Mouse (Mus musculus): ENCODE results near the gene Antxr2.

Gene Antxr2

DNA sequence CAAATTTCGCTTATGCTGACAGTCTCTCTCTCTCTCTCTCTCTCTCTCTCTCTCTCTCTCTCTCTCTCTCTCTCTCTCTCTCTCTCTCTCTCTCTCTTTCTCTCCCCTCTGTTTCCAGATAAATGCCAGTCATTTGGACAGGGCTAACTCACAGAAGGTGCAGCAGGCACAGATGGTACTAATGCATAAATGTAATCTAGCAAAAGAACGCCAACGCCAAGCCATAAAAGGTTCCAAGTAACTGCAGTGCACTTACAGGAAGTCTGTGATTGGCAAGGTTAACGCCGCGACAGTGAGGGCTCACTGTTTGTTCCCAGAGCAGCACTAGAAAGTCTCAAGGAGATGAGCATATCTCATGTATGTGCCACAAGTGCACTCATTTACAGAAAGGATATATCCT, 123.4 kb downstream of the Antxr2 start:
- DNase-seq (ENCODE audit: low spot score) = no peak

DNA sequence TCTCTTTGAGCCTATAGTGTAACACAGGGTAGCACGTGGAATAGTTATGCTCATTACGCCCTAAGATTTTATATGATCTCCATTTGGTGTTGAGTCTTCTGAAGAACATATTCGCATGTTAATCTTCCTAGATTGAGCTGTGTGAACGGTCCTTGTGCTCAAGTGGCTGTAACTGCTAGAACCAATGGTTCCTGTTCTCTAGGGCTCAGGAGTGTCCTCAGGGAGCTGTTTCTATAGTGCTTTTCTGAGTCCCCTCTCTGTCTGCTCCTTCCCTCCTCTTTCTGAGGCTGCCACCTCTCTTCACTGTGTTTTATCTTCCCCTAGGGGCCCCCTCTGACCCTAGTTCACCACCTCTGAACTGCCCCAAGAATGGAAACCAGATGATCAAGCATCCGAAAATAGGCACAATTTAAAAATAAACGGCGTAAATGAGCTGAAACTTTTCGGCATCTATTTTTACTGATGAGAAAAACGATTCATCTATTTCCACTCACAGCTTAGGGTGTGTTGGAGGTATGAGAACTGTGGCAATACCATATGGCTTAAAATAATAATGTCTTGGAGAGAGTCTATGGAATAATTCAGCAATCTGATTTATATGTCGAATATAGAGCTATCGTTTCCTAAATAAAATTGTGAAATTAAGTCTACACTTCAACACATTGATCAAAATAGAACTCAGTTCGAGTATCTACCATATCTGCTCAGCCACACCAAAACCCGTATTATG, 124.1 kb downstream of the Antxr2 start:
- no peak for DNase-seq (ENCODE audit: low spot score)

DNA sequence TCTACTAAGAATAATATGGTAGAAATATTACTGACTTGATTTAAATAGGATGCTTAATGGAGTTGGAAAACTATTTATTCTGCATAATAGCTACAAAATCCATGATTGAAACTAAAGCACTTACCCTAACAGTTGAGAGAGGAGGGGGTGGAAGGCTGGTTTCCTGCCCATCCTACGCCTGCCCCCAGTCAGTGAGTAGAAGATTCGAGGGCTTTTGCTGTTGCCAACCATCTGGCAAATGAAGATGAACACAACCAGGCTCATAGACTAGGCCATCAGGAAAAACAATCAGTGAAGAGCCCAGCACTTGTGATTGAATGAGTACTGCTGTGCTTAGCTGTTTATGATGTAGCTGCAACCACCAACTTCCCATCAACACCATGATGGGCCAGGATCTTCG, 125.0 kb downstream of the Antxr2 start:
- DNase-seq (ENCODE audit: low spot score) = no peak

DNA sequence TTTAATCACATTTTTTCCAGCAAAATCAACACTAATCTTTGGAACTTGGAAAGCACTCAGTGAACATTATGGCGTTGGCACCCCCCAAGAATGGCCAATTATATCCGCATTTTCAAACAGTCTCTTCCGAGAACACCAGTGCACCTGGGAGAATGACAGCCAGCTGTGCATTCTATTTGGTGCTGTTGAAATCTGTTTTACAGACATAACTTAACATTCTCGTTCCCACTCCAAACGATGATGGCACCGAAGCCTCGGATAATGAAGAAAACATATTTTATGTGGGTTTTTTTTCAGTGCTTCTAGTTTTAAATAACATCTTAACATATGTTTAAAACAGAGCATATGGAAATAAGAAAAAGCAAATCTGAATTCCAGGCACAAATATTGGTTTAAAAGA, 129.7 kb downstream of the Antxr2 start:
- DNase-seq (ENCODE audit: low spot score) = no peak

GRCm38 (mm10) chr5:97899321-97899720, 131.5 kb downstream of the Antxr2 start:
- no peak for DNase-seq (ENCODE audit: low spot score)

GRCm38 (mm10) chr5:97885427-97885826, 145.4 kb downstream of the Antxr2 start:
- DNase-seq (ENCODE audit: low spot score) = no peak

- no peak for DNase-seq (ENCODE audit: low spot score)
Measured at GRCm38 (mm10) chr5:97884110-97884509, 146.7 kb downstream of the Antxr2 start.

DNA sequence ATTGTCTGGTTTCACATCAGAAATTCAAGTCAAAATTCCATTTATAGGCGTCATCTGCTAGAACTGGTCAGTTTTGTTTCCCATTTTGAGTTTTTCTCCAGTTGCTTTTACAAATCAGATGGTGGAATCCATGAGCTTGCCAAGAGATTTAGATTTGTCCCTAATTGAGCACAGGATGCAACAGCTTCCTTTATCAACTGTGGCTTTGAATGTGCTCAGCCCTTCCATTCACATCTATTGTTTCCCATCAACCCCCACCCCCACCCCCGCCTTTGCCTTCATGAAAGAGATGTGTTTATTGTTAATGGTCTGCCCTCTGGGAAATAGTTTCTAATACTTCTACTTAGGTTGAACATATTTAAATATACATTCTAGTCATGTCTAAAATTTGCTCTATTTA, 149.4 kb downstream of the Antxr2 start:
- no peak for DNase-seq (ENCODE audit: low spot score)

DNA sequence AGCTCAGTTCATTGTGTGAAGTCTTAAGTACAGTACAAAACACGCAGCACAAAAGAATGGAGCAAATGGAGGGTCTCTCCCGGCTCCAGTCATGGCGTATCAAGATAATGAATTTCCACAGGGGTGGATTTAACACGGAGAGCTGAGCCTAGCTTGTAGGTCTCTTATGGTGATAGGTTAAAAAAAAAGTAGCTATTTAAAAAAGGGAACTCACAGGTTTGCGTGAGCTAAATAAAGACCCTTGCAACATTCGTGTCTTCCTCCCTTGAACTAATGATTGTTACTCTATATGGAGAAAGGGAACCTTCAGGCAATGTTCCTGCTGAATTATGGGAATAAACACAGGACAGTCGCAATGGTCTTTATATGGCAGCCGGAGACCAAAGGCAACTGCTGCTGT, 150.7 kb downstream of the Antxr2 start:
- no peak for DNase-seq (ENCODE audit: low spot score)

DNA sequence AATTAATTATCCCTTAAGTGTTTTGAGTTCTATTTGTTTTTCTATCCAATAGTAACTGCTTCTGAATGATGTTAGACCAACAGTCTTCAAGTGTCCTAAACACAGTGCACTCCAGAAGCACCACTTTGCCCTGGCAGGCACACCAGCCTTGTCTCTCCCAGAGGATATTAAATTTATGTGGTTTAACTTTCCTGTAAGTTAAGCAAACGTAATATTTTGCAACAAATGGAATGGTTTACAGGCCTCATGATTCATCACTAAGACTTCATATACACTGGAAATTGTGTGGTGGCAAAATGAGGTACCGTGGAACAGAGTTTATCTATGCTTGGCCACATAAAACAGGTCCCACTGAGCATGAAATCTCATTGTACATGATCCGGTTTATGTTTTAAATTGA, 152.0 kb downstream of the Antxr2 start:
- no peak for DNase-seq (ENCODE audit: low spot score)

DNA sequence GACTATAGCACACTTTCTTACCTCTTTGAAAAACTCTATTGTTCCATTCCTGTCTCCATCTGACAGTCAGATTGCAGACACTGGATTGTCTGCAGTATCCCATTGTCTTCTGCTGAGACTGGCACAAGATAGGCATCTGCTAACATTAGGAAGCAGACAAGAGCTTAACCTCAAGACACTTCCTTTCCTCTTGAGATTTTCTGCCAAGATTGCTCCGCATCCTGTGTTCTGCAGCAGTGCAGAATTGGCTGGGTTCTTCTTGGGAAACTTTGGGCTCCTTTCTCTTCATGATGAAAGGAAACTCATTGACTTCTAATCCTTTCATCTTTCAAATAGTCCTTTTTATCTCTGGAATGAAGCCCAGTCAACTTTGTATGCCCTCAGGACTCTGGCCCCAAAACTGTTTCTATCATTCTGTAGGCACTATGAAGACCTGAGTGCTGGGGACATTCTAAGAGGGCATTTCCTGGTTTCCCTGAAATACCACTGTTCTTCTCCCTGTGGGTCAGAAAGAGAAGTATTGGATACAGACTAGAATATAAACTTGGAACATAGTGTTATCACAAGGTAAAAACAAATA, 152.5 kb downstream of the Antxr2 start:
- no peak for DNase-seq (ENCODE audit: low spot score)

DNA sequence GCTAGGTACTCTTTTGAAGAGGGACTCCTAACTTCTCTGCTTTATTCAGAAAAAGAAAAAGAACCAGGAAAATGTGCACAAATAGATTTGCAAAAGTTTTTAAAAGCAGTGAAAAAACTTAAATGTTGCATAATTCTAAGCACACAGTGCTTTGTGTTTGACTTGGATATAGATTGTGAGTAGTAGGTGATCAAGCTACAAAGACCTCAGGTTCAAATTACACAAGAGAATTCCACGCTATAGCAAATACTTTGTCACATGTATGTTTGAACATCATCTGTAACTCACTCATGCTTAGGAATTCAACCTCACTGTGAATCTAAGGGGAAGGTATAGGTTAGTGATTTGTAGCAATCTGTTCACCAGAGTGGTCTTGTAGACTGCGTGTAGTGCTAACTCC, 153.9 kb downstream of the Antxr2 start:
- no peak for DNase-seq (ENCODE audit: low spot score)

GRCm38 (mm10) chr5:97867921-97868320, 162.9 kb downstream of the Antxr2 start:
- DNase-seq (ENCODE audit: low spot score) = no peak

GRCm38 (mm10) chr5:97866975-97867374, 163.9 kb downstream of the Antxr2 start:
- DNase-seq (ENCODE audit: low spot score) = no peak

GRCm38 (mm10) chr5:97857101-97857500, 173.7 kb downstream of the Antxr2 start:
- DNase-seq (ENCODE audit: low spot score) = no peak

GRCm38 (mm10) chr5:97851981-97852748, 178.7 kb downstream of the Antxr2 start:
- DNase-seq (ENCODE audit: low spot score) = no peak

GRCm38 (mm10) chr5:97847204-97847895, 183.5 kb downstream of the Antxr2 start:
- no peak for DNase-seq (ENCODE audit: low spot score)

GRCm38 (mm10) chr5:97846503-97846902, 184.3 kb downstream of the Antxr2 start:
- no peak for DNase-seq (ENCODE audit: low spot score)

GRCm38 (mm10) chr5:97842016-97842415, 188.8 kb downstream of the Antxr2 start:
- DNase-seq (ENCODE audit: low spot score) = no peak

- no peak for DNase-seq (ENCODE audit: low spot score)
Measured at GRCm38 (mm10) chr5:97839924-97840279, 190.9 kb downstream of the Antxr2 start.

GRCm38 (mm10) chr5:97839271-97839923, 191.4 kb downstream of the Antxr2 start:
- DNase-seq (ENCODE audit: low spot score) = no peak

- DNase-seq (ENCODE audit: low spot score) = no peak
Measured at GRCm38 (mm10) chr5:97837333-97837732, 193.5 kb downstream of the Antxr2 start.
